Mouse (Mus musculus) mouse embryonic stem cell (cell line): Measurements from ENCODE around the gene Tmem171.

Experiments
- in situ Hi-C, 2 experiments: fragments of 300-500 bp; cut with MboI; formaldehyde crosslinking; loops; 1 replicate in 1 of 2; 3 replicates in 1 of 2; pipeline ENCODE4 v1.14.3; 2019 to 2020; ENCODE audit warnings: low sequenced_read_pairs in 2 of 2, low pct_unique_long_range_greater_than_20kb in 1 of 2, mixed read lengths in 1 of 2; ENCODE audit not compliant: unreplicated experiment in 1 of 2

The Tmem171 gene

DNA sequence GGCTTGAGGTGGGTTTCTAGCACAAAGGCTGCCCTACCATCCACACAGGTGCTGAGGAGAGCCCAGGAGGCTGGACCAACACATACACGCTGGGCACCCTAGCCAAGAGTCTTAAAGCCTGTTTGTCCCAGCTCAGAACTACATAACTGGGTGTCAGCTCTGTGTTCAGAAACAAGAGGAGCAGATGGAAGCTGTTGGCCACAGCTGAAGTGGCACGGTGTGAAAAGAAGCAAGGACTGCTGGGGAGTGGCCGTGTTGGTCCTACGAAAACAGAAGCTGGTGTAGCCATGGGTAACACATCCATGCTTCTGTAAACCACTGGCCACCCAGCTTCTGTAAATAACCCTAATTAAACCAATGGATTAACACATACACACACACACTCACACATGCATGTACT is 39.3 kb downstream of the Tmem171 start:
- in situ Hi-C loops: no loop called here

DNA sequence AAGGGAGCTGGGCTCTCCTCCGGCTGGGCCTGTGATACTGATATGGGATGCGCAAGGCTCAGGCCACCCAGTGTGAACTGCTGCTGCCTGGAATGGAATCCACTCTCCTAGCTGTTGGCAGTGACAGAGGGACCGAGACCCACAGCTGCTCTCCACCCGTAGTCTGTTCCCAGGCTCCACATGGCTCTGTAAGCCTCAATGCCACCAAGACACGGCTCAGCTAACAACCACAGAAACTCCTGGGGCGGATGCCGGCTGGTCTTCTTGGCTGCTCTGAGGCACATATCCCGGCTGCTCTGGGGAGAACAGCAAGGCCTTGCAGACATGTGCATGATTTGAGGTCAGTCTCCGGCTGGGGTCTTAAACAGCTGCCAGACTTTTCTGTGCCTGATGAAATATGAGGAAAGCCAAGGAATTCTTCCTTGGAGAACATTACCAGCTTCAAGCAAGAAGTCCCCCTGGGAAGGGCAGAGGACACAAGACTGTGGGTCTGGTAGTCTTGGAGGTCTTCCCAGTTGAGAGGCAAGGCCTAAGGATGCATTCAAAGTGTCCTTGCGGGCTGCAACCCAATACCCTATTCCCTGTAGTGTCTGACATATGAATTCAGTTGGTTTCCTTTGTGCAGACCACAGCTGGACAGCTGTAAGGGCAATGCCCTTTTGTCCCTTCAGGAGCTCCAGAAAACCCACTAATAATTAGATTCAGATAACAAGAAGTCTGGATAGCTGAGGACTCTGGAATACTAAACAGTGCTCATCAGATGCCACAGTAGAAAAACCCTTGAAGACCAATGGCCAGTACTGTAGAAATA is 40.3 kb downstream of the Tmem171 start:
- in situ Hi-C loops: no loop called here

DNA sequence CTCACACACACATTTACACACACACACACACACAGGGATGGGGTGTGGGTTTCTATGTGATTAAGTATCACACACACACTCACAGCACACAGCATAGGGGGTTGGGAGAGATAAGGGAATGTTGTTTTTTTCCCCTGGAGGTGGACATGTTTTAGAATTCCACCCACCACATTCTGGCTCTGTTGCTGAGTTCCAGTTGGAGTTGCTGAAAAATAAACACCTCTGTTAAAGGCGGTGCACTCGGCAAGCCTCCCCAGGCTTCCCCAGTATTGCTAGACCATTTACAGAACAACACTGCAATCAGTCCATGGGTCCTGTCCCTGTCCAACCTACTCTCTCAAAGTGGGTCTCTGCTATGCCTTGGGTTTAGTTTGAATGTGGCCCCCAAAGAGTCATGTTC is 42.4 kb downstream of the Tmem171 start:
- in situ Hi-C loops: no loop called here

DNA sequence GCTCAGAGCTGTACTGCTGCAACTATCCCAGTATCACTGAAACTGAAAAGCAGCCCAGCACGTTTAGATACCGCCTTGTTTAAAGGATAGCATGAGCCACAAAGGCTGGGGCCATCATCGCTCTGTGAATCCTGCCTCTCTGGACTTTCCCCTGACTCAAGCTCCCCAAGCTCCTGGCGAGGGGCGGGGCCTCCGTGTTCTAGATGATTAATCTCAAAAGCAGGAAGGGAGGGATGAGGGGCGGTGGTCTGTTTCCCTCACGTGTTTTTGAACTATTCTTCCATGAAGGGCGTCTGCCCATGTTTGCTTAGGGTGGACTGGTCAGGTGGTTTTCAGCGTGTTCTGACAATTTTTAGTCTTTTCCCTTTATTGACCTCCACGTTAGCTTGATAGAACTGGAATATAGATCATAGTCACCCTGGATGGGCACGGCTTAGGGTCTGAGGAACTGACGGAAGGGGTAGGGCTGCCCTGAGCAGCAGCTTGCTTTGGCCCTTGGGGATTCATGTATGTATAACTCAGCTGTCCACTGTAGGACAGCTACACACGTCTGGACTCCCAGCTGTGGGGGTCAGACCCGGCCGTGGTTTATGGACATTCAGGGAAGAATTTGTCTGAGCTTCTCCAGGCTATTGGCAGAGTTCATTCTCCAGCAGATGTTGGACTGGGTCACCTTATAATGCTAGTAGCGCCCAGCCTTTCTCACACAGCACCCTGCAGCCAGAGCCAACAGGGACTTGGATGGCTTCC is 43.2 kb downstream of the Tmem171 start:
- in situ Hi-C loops: no loop called here

DNA sequence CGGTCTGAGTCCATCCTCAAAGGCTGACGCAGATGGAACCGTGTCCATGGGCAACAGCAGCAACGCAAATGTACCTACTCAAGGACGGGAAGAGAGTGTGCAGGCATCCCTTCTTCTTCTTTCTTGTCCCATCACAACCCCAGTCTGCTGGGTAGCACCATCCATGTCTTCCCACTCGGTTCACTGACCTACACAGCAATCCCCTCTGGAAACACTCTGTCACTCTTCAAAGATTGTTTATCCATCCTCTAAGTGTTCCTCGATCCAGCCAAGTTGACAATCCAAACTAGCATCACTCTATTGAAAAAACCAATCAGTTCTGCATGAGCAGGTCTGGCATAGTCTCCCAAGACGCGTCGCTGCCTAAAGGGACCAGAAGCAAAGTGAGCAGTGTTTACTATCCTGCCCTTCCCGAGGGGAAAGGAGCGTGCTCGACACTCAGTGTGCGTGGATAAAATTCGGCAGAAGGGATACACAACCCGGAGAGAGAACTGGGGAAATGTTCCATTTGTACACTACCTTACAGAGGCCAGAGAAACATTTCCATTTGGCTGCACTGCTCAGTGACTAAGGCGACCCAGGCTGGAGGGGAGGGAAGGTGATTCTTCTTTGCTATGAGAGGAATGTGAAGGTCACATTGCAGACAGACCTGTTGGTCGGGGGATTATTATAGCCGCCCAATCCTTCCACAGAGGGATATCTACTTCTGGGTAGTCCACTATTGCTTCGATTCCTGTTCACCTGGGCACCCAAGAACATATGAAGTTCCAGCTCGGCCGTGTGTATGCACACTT is 46.7 kb downstream of the Tmem171 start:
- in situ Hi-C loops: no loop called here

DNA sequence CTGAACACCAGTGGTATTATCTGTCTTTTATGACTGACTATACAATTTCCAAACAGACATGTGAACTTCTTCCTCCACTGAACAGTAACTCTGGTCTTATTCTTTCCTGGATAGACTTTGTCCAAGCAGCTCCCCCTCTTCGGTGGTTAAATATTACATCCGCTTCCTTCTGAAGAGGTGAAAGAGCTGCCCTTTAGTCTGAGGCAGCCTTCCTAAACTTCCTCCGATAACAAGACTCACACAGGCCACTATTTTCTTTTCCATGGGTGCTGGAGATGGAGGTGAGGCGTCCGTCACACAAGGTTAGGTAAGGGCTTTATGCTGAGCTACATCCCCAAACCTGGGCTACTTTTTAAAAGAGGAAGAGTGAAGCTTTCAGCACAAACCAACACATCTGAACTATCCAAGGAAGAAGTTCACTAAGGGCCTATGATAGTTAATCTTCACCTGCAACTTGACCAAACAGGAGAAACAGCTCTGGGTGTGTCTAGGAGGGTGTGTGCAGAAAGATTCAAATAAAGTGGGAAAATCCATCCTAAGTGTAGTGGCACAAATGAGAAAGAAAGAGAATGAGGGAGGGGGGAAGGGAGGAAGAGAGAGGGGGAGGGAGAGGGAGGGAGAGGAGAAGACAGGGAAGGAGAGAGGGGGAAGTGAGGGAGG is 56.0 kb downstream of the Tmem171 start:
- in situ Hi-C loops: no loop called here

DNA sequence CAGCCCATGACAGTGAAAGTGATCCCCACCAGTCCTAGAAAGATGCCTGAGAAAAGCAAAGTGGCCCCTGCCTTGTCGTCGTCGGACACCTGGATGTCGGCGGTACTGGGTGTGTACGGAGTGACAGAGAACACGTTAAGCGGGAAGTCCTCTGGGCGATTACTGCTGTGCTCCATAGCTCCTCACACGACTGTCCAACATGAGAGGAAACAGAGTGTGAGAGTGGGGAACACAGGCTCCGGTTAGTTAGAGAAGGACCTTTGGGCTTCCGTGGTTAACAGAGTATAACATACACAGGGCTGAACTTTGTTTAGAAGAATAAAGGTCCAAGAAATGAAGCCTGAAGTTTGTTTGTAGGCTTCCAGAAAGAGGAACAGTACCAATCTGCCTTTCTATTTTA is 57.5 kb downstream of the Tmem171 start, which contains the start of gene Tmem174:
Gene Tmem174, minus strand, starts transcription at position 266 of the 400 bp plus-strand sequence.
- in situ Hi-C loops: no loop called here

DNA sequence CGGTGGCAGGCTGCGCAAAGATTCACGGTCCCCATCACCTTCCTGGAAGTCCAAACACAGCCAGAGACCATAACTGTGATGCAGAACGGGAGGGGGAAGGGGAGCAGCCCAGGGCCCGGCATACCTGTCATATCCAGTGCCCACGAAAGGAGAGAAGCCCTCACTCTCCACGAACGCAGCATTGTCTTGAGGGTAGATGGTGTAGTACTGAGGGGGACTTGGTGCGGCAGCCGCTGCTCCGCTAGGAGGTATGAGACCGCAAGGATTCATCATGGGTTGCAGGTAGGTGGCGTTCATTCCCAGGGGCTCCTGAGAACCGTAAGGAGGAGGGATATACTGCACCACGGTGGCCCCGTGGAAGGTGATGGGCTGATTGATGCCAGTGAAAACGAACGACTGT is 58.1 kb downstream of the Tmem171 start:
- in situ Hi-C loops: no loop called here
